Mouse (Mus musculus) CH12.LX (cell line): ENCODE results near the gene Smad6. TPM values are rescaled to one million over a fixed set of nuclear protein-coding genes. Genes with fewer than 3 reads are reported as not detected.

ENCODE experiments used
- DNase-seq: peaks from one replicate; pipeline ENCODE4 v3.0.0-alpha.2; 2013; ENCODE audit errors: extremely low read depth
- H3K27ac ChIP-seq: 2 replicates; pipeline ENCODE4 v1.5.1; 2012; ENCODE audit warnings: low read depth, mild to moderate bottlenecking, control low read depth, moderate library complexity; ENCODE audit not compliant: insufficient read depth
- H3K27me3 ChIP-seq: replicated peaks from 2 replicates; pipeline ENCODE3; 2012; ENCODE audit warnings: inconsistent platforms
- H3K36me3 ChIP-seq, 2 experiments: replicated peaks in 1 of 2; 2 replicates each; pipeline versions ENCODE3 to v1.6.1; 2012; ENCODE audit warnings: inconsistent platforms in 1 of 2, low read length in 1 of 2, mild to moderate bottlenecking in 1 of 2, mixed read lengths in 1 of 2, moderate library complexity in 1 of 2; ENCODE audit not compliant: control insufficient read depth in 1 of 2, insufficient read depth in 1 of 2
- H3K4me1 ChIP-seq, 2 experiments: 2 replicates each; pipeline ENCODE4 v1.6.1; 2012; ENCODE audit warnings: inconsistent platforms in 1 of 2, moderate library complexity in 1 of 2; ENCODE audit not compliant: insufficient read depth in 2 of 2, control insufficient read depth in 1 of 2
- H3K4me2 ChIP-seq: 2 replicates; pipeline ENCODE4 v1.6.1; 2012; ENCODE audit warnings: low read depth, mild to moderate bottlenecking, control low read depth; ENCODE audit not compliant: poor library complexity, insufficient read depth, severe bottlenecking
- H3K4me3 ChIP-seq, 3 experiments: fragments of 150-350 bp in 1 of 3; sonication (generic) in 1 of 3; replicated peaks in 1 of 3; 2 replicates each; pipeline versions ENCODE3 to v1.5.1; 2011 to 2012; ENCODE audit warnings: low read depth in 2 of 3, low read length in 2 of 3, mild to moderate bottlenecking in 2 of 3, moderate library complexity in 2 of 3, control low read depth in 1 of 3, improper control_type of control experiment in 1 of 3, inconsistent platforms in 1 of 3, mixed read lengths in 1 of 3; ENCODE audit not compliant: poor library complexity in 1 of 3
- H3K79me2 ChIP-seq: replicated peaks from 2 replicates; pipeline ENCODE4 v1.6.1; 2012; ENCODE audit warnings: mild to moderate bottlenecking, moderate library complexity; ENCODE audit not compliant: control insufficient read depth, poor library complexity, insufficient read depth, severe bottlenecking; ENCODE audit errors: extremely low read depth
- H3K9ac ChIP-seq: 2 replicates; pipeline ENCODE4 v1.6.1; 2012; ENCODE audit warnings: low read depth, mild to moderate bottlenecking, control low read depth, moderate library complexity; ENCODE audit not compliant: insufficient read depth
- H3K9me3 ChIP-seq: replicated peaks from 2 replicates; pipeline ENCODE3; 2012; ENCODE audit warnings: low read length, inconsistent platforms, mixed read lengths
- BHLHE40 ChIP-seq: IDR thresholded peaks from 2 replicates; pipeline ENCODE4 v1.6.1; 2011; ENCODE audit warnings: mild to moderate bottlenecking, low read depth, low read length, improper control_type of control experiment
- E2F4 ChIP-seq: IDR thresholded peaks from 2 replicates; pipeline ENCODE4 v1.6.1; 2011; ENCODE audit warnings: low read depth, low read length, improper control_type of control experiment; ENCODE audit not compliant: insufficient replicate concordance
- ELF1 ChIP-seq: IDR thresholded peaks from 2 replicates; pipeline ENCODE4 v1.6.1; 2014; ENCODE audit warnings: low read depth, mild to moderate bottlenecking, inconsistent platforms, low read length, improper control_type of control experiment
- GABPA ChIP-seq: IDR thresholded peaks from 2 replicates; pipeline ENCODE4 v1.6.1; 2012; ENCODE audit warnings: low read depth, low read length, improper control_type of control experiment, inconsistent platforms; ENCODE audit not compliant: insufficient replicate concordance
- IRF4 ChIP-seq: IDR thresholded peaks from 2 replicates; pipeline ENCODE4 v1.6.1; 2014; ENCODE audit warnings: low read depth, mild to moderate bottlenecking, inconsistent platforms, low read length, improper control_type of control experiment
- JUND ChIP-seq: conservative IDR thresholded peaks from 2 replicates; pipeline ENCODE4 v1.6.1; 2011; ENCODE audit warnings: low read depth, low read length, improper control_type of control experiment
- KAT2A ChIP-seq: IDR thresholded peaks from 2 replicates; pipeline ENCODE4 v1.6.1; 2012; ENCODE audit warnings: low read length, improper control_type of control experiment, inconsistent platforms; ENCODE audit not compliant: insufficient replicate concordance
- MAX ChIP-seq: IDR thresholded peaks from 2 replicates; pipeline ENCODE4 v1.6.1; 2011; ENCODE audit warnings: low read length, improper control_type of control experiment
- MAZ ChIP-seq: IDR thresholded peaks from 2 replicates; pipeline ENCODE4 v1.6.1; 2012; ENCODE audit warnings: low read depth, mild to moderate bottlenecking, inconsistent platforms, low read length, improper control_type of control experiment, moderate library complexity
- MXI1 ChIP-seq: IDR thresholded peaks from 2 replicates; pipeline ENCODE4 v1.6.1; 2011; ENCODE audit warnings: mild to moderate bottlenecking, low read depth, low read length, improper control_type of control experiment
- MYC ChIP-seq: IDR thresholded peaks from 2 replicates; pipeline ENCODE4 v1.6.1; 2011; ENCODE audit warnings: low read depth, mild to moderate bottlenecking, improper control_type of control experiment, low read length
- PAX5 ChIP-seq: IDR thresholded peaks from 2 replicates; pipeline ENCODE4 v1.6.1; 2012; ENCODE audit warnings: low read length, inconsistent platforms, mixed read lengths
- RCOR1 ChIP-seq: conservative IDR thresholded peaks from 2 replicates; pipeline ENCODE4 v1.6.1; 2012; ENCODE audit warnings: low read depth, mild to moderate bottlenecking, inconsistent platforms, low read length, improper control_type of control experiment
- TBP ChIP-seq: conservative IDR thresholded peaks from 2 replicates; pipeline ENCODE4 v1.6.1; 2011; ENCODE audit warnings: low read depth, low read length, improper control_type of control experiment
- TCF12 ChIP-seq: IDR thresholded peaks from 2 replicates; pipeline ENCODE4 v1.6.1; 2014; ENCODE audit warnings: low read depth, mild to moderate bottlenecking, inconsistent platforms, low read length, improper control_type of control experiment
- UBTF ChIP-seq: IDR thresholded peaks from 2 replicates; pipeline ENCODE4 v1.6.1; 2012; ENCODE audit warnings: low read depth, mild to moderate bottlenecking, inconsistent platforms, low read length, improper control_type of control experiment, moderate library complexity
- USF1 ChIP-seq: IDR thresholded peaks from 2 replicates; pipeline ENCODE4 v1.6.1; 2014; ENCODE audit warnings: low read depth, mild to moderate bottlenecking, inconsistent platforms, low read length, improper control_type of control experiment
- USF2 ChIP-seq: conservative IDR thresholded peaks from 2 replicates; pipeline ENCODE4 v1.6.1; 2011; ENCODE audit warnings: low read depth, low read length, improper control_type of control experiment
- ZMIZ1 ChIP-seq: IDR thresholded peaks from 2 replicates; pipeline ENCODE4 v1.6.1; 2012; ENCODE audit warnings: low read depth, mild to moderate bottlenecking, inconsistent platforms, low read length, improper control_type of control experiment
- ZNF384 ChIP-seq: IDR thresholded peaks from 2 replicates; pipeline ENCODE4 v1.6.1; 2012; ENCODE audit warnings: low read depth, low read length, improper control_type of control experiment, inconsistent platforms
- dilution Hi-C: fragments of 300-500 bp; cut with MboI; formaldehyde crosslinking; loops from 2 replicates; pipeline ENCODE4 v1.14.3; 2020; ENCODE audit warnings: low sequenced_read_pairs; ENCODE audit not compliant: extremely low pct_unique_long_range_greater_than_20kb, extremely low pct_ligation_motif_present
- in situ Hi-C: fragments of 300-500 bp; cut with MboI; formaldehyde crosslinking; loops from 3 replicates; pipeline ENCODE4 v1.14.3; 2019; ENCODE audit warnings: low sequenced_read_pairs, low pct_ligation_motif_present, low pct_unique_long_range_greater_than_20kb, mixed read lengths
- polyA plus RNA-seq: library from polyadenylated mRNA; unstranded; fragments of >175 nt; gene quantifications from 2 replicates; pipeline ENCODE4 v1.2.1, GENCODE M21; 2012; ENCODE audit warnings: low read depth; ENCODE audit not compliant: insufficient read length
- total RNA-seq, 2 experiments: library from RNA; depleted of rRNA; stranded (reverse); fragments of 300-350 nt in 1 of 2; fragments of >200 nt in 1 of 2; gene quantifications; 2 replicates each; pipeline ENCODE4 v1.2.3; 2012 to 2014

The Smad6 gene
- total and polyA plus RNA-seq, 3 experiments: not detected

DNA sequence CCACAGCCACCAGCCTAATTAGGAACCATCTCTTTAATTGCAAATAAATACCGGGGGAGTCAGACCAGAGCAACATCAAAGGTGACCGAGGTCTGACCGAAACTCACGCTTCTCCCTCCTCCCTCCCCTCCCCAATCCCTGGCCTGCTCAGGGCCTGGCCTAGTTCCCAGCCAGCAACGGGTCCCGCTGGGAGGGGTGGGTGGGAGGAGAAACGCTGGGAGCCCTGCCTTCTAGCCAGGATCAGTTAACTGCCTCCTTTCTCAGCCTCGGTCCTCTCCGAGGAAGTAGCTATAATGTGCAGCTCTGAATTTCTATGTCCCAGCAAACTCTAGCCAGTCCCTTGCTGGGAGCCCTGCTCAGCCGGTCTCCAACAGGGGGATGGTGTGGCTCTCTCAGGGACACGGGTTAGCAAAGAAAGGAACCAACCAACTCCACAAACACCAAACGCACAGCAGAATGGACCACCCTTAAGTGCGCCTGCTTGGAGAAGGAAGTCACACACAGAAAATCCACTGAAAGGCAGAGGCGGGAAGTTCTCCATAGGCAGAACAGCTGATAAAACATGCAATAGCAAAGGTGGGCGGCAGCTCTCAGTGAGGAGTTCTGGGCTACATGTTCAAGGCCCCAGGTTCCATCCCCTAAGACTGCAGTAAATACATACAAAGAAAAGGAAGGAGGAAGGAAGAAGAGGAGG is 63.4 kb downstream of the Smad6 start:
- no peak overlapping the region for H3K4me2 ChIP-seq
- TF ChIP-seq JUND (no peak), BHLHE40 (no peak), TBP (no peak), IRF4 (no peak), TCF12 (no peak), KAT2A (no peak), MXI1 (no peak)
- dilution Hi-C loops: no loop called here

DNA sequence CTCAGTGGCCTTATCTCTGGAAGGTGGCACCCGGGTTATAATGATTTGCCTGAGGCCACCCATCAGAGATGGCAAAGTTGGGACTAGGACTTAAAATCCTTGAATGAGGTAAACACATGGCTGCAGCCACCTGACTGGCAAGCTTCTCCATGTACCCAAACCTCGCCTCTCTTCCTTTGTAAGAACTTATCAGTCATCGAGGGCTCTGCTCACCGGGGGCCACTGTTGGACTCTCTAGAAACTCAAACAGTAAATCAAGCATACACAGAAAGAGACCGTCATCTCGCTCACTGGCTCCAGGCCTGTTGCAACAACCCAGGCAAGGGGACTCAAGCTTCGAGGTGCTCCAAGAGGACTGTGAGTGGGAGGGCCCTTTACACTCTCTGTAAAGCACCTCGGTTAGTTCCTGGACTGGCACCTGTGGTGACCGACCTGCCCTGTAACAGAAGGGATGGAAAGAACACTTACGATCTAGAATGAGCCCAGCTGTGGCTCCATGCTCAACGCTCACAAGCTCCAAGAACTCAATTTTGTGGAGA is 64.1 kb downstream of the Smad6 start:
- Histone ChIP-seq H3K79me2 (no peaks in the 10 kb centered on the region), H3K4me3 (no peak overlapping the region), H3K36me3 (no peaks in the 10 kb centered on the region), H3K27me3 (peaks cover 6% of the 10 kb centered on the region), H3K9me3 (no peaks in the 10 kb centered on the region), H3K9ac (no peak overlapping the region), H3K4me1 (no peaks in the 10 kb centered on the region), H3K27ac (no peak overlapping the region), H3K4me2 (no peak overlapping the region)
- no peak for TF ChIP-seq MXI1
- no peak for TF ChIP-seq BHLHE40
- no peak for TF ChIP-seq GABPA
- no peak for TF ChIP-seq USF1
- TF ChIP-seq USF2: no peak
- no peak for TF ChIP-seq RCOR1
- TF ChIP-seq ZNF384: no peak
- no peak for TF ChIP-seq PAX5
- no peak for TF ChIP-seq MYC
- no peak for TF ChIP-seq ZMIZ1
- no peak for TF ChIP-seq E2F4
- TF ChIP-seq IRF4: no peak
- no peak for TF ChIP-seq ELF1
- no peak for TF ChIP-seq UBTF
- no peak for TF ChIP-seq MAX
- no peak for TF ChIP-seq MAZ
- dilution Hi-C loops: no loop called here
- no peak for DNase-seq
- in situ Hi-C loops: no loop called here

More for the DNA sequence above, 63.4 kb downstream of the Smad6 start:
- in situ Hi-C loops: no loop called here
- Histone ChIP-seq H3K27me3 (peaks cover 6% of the 10 kb centered on the region), H3K36me3 (no peaks in the 10 kb centered on the region), H3K4me3 (no peak overlapping the region), H3K9me3 (no peaks in the 10 kb centered on the region), H3K9ac (no peak overlapping the region), H3K27ac (no peak overlapping the region), H3K4me1 (no peaks in the 10 kb centered on the region), H3K79me2 (no peaks in the 10 kb centered on the region)
- no peak for DNase-seq
